Mouse (Mus musculus) adrenal gland, adult 2 months (tissue): Measurements from ENCODE around the gene 4930507D05Rik. TPM values are rescaled to one million over a fixed set of nuclear protein-coding genes. Genes with fewer than 3 reads are reported as not detected.
"Not testable (repeated sequence)": the region's sequence is repeated elsewhere in the genome, so short reads cannot be mapped to it uniquely, and the experiment has no call there.

Source experiments
- DNase-seq: peaks from one replicate; pipeline ENCODE4 v3.0.0; 2021
- polyA plus RNA-seq: library from polyadenylated mRNA; depleted of rRNA; stranded (reverse); fragments of >200 nt; gene quantifications from 2 replicates; pipeline ENCODE4 v1.2.3, GENCODE M21; 2012; rRNA removed
- total RNA-seq, 2 experiments: library from RNA; stranded (reverse); gene quantifications; 2 replicates each; pipeline ENCODE4 v1.2.3; 2021

4930507D05Rik gene
- total and polyA plus RNA-seq, 3 experiments, result 0.35 TPM; not detected in 1

- no peak for DNase-seq
These were observed 27.7 kb downstream of the 4930507D05Rik start for GRCm38 (mm10) chr10:62476980-62477379.

GRCm38 (mm10) chr10:62481108-62481852 lies 32.0 kb downstream of the 4930507D05Rik start:
- no peak for DNase-seq

- DNase-seq, result no peak
These were observed 36.7 kb downstream of the 4930507D05Rik start for GRCm38 (mm10) chr10:62485878-62486582.

GRCm38 (mm10) chr10:62486618-62487415 lies 37.5 kb downstream of the 4930507D05Rik start, which contains the start of gene Vps26a:
Vps26a (minus strand) TSS chr10:62486805.
- peak; percentile 100 for DNase-seq

- DNase-seq, result peak; percentile 65
These were observed 39.0 kb downstream of the 4930507D05Rik start for GRCm38 (mm10) chr10:62488266-62488665.

- DNase-seq, result not testable (repeated sequence)
These were observed 42.4 kb downstream of the 4930507D05Rik start for GRCm38 (mm10) chr10:62491681-62492080.

- DNase-seq, result peak; percentile 62
These were observed 51.0 kb downstream of the 4930507D05Rik start for GRCm38 (mm10) chr10:62500088-62500915.

Other genes starting within 250 kb of the 4930507D05Rik start
- 10 to 100 TPM; 14.4 to 22.5 TPM for gene Tspan15, start 218.2 kb upstream of the 4930507D05Rik start, total RNA-seq
- 66.3 and 71.2 TPM in 2 replicates for gene Tspan15, start 218.2 kb upstream of the 4930507D05Rik start, polyA plus RNA-seq
- gene Tacr2, start 197.1 kb upstream of the 4930507D05Rik start, total RNA-seq, result 10 to 100 TPM; 21.8 to 64.4 TPM
- gene Tacr2, start 197.1 kb upstream of the 4930507D05Rik start, polyA plus RNA-seq, result 146 and 235 TPM in 2 replicates
- gene Hk1, start 69.6 kb upstream of the 4930507D05Rik start, total RNA-seq, result 10 to 100 TPM; 23.7 to 40.0 TPM
- 25.5 and 26.9 TPM in 2 replicates for gene Hk1, start 69.6 kb upstream of the 4930507D05Rik start, polyA plus RNA-seq
- gene Hkdc1, start 27.0 kb upstream of the 4930507D05Rik start, total RNA-seq, result not detected
- gene Hkdc1, start 27.0 kb upstream of the 4930507D05Rik start, polyA plus RNA-seq, result 0.03 TPM in 1 of 2 replicates, not detected in the other
- gene Supv3l1, start 249 bp downstream of the 4930507D05Rik start, total RNA-seq, result 10 to 100 TPM; 33.6 to 36.7 TPM
- 19.7 and 25.4 TPM in 2 replicates for gene Supv3l1, start 249 bp downstream of the 4930507D05Rik start, polyA plus RNA-seq
- gene Vps26a, start 37.3 kb downstream of the 4930507D05Rik start, total RNA-seq, result 10 to 100 TPM; 54.8 to 58.8 TPM
- gene Vps26a, start 37.3 kb downstream of the 4930507D05Rik start, polyA plus RNA-seq, result 3.7 and 4.4 TPM in 2 replicates
- gene Srgn, start 78.0 kb downstream of the 4930507D05Rik start, total RNA-seq, result 10 to 100 TPM; 46.7 to 61.5 TPM
- gene Srgn, start 78.0 kb downstream of the 4930507D05Rik start, polyA plus RNA-seq, result 7.2 and 11.5 TPM in 2 replicates
- 10 to 100 TPM; 57.7 to 60.8 TPM for gene Kif1bp, start 129.0 kb downstream of the 4930507D05Rik start, total RNA-seq
- gene Kif1bp, start 129.0 kb downstream of the 4930507D05Rik start, polyA plus RNA-seq, result 64.0 and 74.9 TPM in 2 replicates
- 10 to 100 TPM; 54.7 to 74.4 TPM for gene Ddx21, start 152.8 kb downstream of the 4930507D05Rik start, total RNA-seq
- 3.4 and 4.7 TPM in 2 replicates for gene Ddx21, start 152.8 kb downstream of the 4930507D05Rik start, polyA plus RNA-seq
- 100 to 1,000 TPM; 103 to 108 TPM for gene Ddx50, start 201.7 kb downstream of the 4930507D05Rik start, total RNA-seq
- gene Ddx50, start 201.7 kb downstream of the 4930507D05Rik start, polyA plus RNA-seq, result 2.7 and 4.1 TPM in 2 replicates